Mouse (Mus musculus) testis, postnatal 10 days (tissue): ENCODE data around the gene Fsip1.
"Not testable (repeated sequence)": the region's sequence is repeated elsewhere in the genome, so short reads cannot be mapped to it uniquely, and the experiment has no call there.

ENCODE experiments used
- DNase-seq: peaks from one replicate; pipeline ENCODE4 v3.0.0; 2021; ENCODE audit warnings: low spot score

The Fsip1 gene

DNA sequence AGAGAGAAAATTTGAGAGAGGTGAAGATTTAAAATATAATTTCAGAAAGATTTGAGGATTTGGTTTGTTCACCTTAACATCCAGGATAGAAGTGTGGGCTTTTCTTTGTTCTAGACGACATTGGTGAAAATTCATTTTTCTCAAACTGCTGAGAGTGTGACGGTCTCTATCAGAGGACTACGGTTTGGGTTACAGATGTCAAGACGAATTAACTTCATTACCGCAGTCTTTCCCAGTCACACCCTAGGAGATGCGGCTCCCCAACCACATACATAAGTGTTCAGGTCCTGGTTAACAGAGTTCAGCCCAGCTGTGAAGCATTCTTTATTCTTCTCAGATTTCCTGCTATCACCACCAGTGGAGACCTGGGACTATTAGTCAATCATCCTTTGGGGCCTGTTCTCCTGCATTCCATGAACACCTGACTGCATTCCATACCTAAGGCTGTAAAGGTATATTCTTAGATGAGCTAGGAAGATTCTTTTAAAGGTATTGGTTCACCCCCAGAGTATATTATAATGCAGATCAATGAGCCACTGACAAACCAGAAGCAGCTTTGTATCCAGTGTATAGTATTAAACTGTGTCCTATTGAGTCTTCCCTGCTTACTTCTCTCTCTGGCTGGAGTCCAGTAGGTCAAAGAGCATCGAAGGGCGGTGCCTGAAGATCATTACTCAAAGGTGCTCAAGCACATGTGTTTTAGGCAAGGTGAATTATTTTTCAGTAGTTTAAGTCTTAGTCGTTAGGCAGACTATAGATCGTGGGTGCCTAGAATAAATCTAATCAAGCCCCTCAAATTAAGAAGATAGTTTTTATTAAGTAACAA, 82.0 kb downstream of the Fsip1 start:
- DNase-seq: no peak

DNA sequence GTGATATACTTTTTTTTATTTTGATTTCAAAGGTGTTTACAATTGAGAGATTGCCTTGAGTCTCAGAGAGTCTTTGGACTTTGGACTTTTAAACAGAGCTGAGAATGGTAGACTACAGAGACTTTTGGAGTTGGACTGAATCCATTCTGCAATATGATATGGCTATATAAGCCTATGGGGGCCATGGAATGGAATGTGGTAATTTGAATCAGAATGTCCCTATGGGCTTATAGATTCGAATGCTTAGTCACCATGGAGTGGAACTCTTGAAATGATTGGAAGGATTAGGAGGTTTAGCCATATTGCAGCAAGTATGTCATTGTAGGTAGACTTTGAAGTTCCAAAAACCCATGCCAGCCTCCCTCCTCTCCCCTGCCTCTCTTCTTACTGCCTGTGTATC, 88.5 kb downstream of the Fsip1 start:
- no peak for DNase-seq

GRCm38 (mm10) chr2:118167731-118168130, 89.0 kb downstream of the Fsip1 start:
- DNase-seq: no peak

DNA sequence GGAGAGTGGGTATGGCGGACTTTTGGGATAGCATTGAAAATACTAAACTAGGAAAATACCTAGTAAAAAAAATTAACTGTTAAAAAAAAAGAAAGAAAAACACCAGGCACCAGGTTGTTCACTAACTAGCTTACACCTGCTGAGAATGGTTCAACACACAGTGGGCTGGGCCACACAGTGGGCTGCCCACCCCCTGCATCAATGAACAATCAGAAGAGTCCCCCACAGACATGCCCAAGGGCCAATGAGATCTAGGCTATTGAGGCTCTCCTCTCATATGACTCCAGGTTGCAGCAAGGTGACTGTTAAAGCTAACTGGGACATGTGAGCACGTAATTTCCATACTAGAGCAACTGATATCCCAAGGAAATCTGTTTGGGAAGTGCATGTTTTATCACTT, 91.1 kb downstream of the Fsip1 start:
- DNase-seq: no peak

- DNase-seq: no peak
These were observed 92.6 kb downstream of the Fsip1 start for GRCm38 (mm10) chr2:118164137-118164536.

GRCm38 (mm10) chr2:118162486-118162885, 94.3 kb downstream of the Fsip1 start:
- DNase-seq: no peak

GRCm38 (mm10) chr2:118160991-118161390, 95.8 kb downstream of the Fsip1 start:
- DNase-seq: no peak

GRCm38 (mm10) chr2:118160547-118160946, 96.2 kb downstream of the Fsip1 start:
- no peak for DNase-seq

DNA sequence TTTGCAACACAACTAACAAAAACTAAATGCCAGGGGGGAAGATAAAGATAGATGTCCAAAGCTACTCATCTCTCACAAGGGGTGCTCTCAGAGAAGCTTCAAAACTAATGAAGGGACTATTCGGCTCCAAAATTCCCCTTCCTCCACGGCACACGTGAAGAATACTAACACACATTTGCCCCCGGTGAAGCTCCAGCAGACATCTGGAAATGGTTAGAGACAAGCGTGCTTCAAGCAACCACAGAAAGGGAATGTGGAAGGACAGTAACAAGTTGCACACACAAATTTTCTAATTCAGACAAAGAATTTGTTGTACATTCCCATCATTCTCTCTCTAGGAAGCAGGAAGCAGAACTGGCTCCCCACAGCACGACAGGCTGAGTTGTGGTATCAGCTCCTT, 97.6 kb downstream of the Fsip1 start:
- DNase-seq: no peak

DNA sequence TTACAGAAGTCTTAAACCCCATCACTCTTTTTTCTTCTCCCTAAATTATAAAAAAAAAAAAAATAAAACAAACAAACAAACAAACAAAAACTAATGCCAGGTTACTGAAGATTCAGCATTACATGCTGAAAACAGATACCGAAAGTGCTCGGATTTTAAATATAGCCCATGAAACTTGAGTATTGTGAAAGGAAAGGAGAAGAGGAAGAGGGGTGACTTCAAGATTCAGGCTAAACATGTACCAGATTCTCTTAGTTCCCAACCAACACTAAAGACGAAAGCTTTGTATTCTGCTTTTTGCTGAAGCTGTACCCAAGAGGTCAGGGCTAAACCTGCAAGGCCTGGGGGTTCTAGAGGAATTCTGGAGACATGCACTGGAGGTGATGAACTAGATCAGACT, 98.7 kb downstream of the Fsip1 start:
- no peak for DNase-seq

DNA sequence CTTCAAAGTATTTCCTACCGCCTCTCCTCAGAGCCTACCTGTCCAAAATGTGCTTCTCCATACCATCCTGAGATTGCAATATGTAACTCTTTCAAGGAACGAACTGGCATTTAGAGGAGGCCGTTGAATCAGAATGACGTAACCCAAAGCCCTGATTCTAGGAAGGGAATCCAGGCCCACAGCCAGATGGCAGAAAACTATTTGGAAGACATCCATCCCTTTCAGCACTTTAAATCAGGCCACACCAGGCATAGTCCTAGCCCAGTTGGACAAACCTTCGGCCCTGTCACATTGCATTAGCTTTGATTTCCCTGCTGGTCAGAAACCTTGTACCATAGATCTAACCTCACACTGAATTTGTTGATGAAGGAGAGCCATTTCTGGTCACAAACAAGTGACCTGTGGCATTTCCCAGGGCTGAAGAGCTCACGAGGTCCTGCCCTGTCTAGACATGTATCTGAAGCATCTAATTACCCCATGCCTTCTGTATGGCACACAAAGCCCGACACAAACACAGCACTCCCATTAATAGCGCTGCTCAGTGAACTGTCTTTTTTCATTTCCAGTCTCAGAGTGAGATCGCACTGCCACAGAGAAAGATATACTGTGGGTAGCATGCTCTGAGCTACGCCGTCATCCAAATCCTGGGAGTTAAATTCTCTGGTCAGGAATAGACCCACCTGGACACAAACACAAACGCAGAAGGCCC, 106.8 kb downstream of the Fsip1 start:
- DNase-seq: no peak

- no peak for DNase-seq
These were observed 108.2 kb downstream of the Fsip1 start for GRCm38 (mm10) chr2:118148321-118149142.

DNA sequence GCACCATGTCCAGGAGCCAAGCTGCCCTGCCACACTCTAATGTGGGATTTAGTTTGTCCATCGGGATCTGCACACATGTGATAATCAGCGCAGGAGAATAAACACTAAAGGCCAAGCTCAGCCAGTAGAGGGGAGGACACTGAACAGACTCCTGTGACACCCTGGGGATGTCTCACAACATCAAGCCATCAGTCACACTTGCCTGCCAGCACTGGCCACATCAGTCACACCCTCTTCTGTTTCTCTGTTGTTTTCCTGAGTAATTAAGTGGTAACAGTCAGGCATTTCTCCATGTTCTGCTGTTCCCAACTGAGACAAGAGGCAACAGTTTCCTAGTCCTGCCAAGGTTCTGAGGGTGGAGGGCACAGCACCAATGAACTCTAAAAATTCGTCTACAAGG, 109.0 kb downstream of the Fsip1 start:
- DNase-seq: not testable (repeated sequence)

DNA sequence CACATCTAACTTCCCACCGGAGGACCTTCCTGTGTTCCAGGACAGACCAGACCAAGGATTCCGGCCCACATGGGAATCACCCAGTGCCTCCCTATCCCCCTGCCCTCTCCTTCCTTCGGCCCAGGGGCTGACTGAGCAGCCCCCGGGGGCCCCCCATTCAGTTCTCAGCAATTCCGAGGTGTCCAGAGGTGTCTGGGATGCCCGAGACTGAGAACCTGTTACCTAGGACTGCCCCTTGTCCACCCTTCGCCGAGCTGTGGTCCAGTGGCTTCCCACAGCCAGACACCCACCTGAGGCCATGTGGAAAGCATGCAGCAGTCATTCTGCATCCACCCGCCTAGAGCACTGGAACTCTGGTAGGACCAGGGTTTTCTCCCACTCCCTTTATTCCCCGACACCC, 115.1 kb downstream of the Fsip1 start:
- DNase-seq: no peak

GRCm38 (mm10) chr2:118139261-118139660, 117.5 kb downstream of the Fsip1 start:
- no peak for DNase-seq

- no peak for DNase-seq
These were observed 119.0 kb downstream of the Fsip1 start for GRCm38 (mm10) chr2:118137776-118138175.

- no peak for DNase-seq
These were observed 119.7 kb downstream of the Fsip1 start for GRCm38 (mm10) chr2:118137071-118137470.

DNA sequence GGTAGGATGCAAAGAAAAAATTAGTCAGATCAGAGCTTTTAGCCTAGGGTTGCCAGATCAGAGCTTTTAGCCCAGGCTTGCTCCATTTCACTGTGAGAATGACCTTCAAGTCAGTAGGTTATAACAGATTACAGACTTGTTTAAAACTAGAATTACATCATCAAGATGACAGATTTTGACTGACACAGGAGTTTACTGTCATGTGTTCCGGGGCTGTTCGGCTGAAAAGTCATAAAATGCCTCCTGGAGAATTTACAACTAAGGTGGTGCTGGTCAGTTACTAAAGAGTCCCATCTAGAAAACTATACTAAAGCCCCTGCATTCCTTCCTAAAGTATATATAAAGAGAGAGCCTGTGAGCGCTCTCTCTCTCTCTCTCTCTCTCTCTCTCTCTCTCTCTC, 128.5 kb downstream of the Fsip1 start:
- DNase-seq: no peak

- peak; percentile 23 for DNase-seq
These were observed 129.1 kb downstream of the Fsip1 start for GRCm38 (mm10) chr2:118127516-118128288.

- peak; percentile 16 for DNase-seq
These were observed 130.8 kb downstream of the Fsip1 start for GRCm38 (mm10) chr2:118125943-118126470.

- peak; percentile 16 for DNase-seq
These were observed 131.4 kb downstream of the Fsip1 start for GRCm38 (mm10) chr2:118125211-118125939.
